Mouse (Mus musculus): ENCODE data around the gene AI854703.

GRCm38 (mm10) chr6:48595278-48595677 is 31.3 kb upstream of the AI854703 start:
- TF ChIP-seq MAX (IDR thresholded peaks at IDR 0.05; ENCODE audit: low read depth) (no peak), POLR2A (IDR thresholded peaks at IDR 0.05; ENCODE audit: insufficient read length, low read depth) (no peak), USF1 (IDR thresholded peaks at IDR 0.05; ENCODE audit: low read depth) (no peak), MYOD1 (IDR thresholded peaks at IDR 0.05; ENCODE audit: control insufficient read depth in 1 of 3, insufficient read length in 2 of 3, low read depth in 2 of 3) (peak in 1 of 3 experiments; percentile 29), CEBPB (IDR thresholded peaks at IDR 0.05; ENCODE audit: insufficient read depth, poor library complexity, severe bottlenecking) (no peak), TCF12 (IDR thresholded peaks at IDR 0.05; ENCODE audit: insufficient read depth, poor library complexity, severe bottlenecking) (no peak), MYOG (IDR thresholded peaks at IDR 0.05; ENCODE audit: control insufficient read depth in 1 of 3, insufficient read depth in 1 of 3, insufficient read length in 2 of 3, low read depth in 2 of 3) (no peak), POLR2AphosphoS2 (IDR thresholded peaks at IDR 0.05; ENCODE audit: insufficient read length, low read depth) (no peak)
